Mouse (Mus musculus) G1E (cell line): ENCODE measurements around the gene Pikfyve. TPM values are rescaled to one million over a fixed set of nuclear protein-coding genes. Genes with fewer than 3 reads are reported as not detected.

Experiments used
- ATAC-seq: 2 replicates; pipeline ENCODE4 v1.8.0; 2016; ENCODE audit warnings: mild to moderate bottlenecking; ENCODE audit not compliant: insufficient number of reproducible peaks, poor library complexity, low FRiP score, severe bottlenecking; ENCODE audit errors: extremely low read depth
- DNase-seq: peaks from one replicate; pipeline ENCODE4 v3.0.0; 2012; ENCODE audit warnings: low spot score
- H3K27me3 ChIP-seq: 2 replicates; pipeline ENCODE4 v1.6.1; 2012; ENCODE audit warnings: mild to moderate bottlenecking, low read length, inconsistent platforms; ENCODE audit not compliant: insufficient read depth
- H3K36me3 ChIP-seq: replicated peaks from 2 replicates; pipeline ENCODE3; 2012; ENCODE audit warnings: mild to moderate bottlenecking, inconsistent platforms
- H3K4me1 ChIP-seq: 2 replicates; pipeline ENCODE4 v1.6.1; 2012; ENCODE audit warnings: low read depth, low read length, inconsistent platforms, mixed read lengths; ENCODE audit not compliant: insufficient read depth
- H3K4me3 ChIP-seq: 2 replicates; pipeline ENCODE4 v1.5.1; 2012; ENCODE audit warnings: low read depth, mild to moderate bottlenecking, inconsistent platforms, low read length, moderate library complexity, mixed read lengths
- H3K9me3 ChIP-seq: replicated peaks from 2 replicates; pipeline ENCODE4 v1.6.1; 2012; ENCODE audit warnings: inconsistent platforms
- CTCF ChIP-seq: IDR thresholded peaks from 2 replicates; pipeline ENCODE4 v1.5.1; 2012; ENCODE audit warnings: low read depth, low read length, inconsistent platforms, mixed read lengths
- GATA1 ChIP-seq: IDR thresholded peaks from 2 replicates; pipeline ENCODE4 v1.6.1; 2012; ENCODE audit warnings: borderline replicate concordance, low read length, inconsistent platforms, mixed read lengths
- GATA2 ChIP-seq: IDR thresholded peaks from 2 replicates; pipeline ENCODE4 v1.6.1; 2012; ENCODE audit warnings: low read depth, low read length, inconsistent platforms, borderline replicate concordance
- POLR2AphosphoS5 ChIP-seq: IDR thresholded peaks from 2 replicates; pipeline ENCODE4 v1.6.1; 2012; ENCODE audit warnings: low read depth, low read length, inconsistent platforms; ENCODE audit not compliant: insufficient replicate concordance
- TAL1 ChIP-seq: conservative IDR thresholded peaks from 2 replicates; pipeline ENCODE4 v1.6.1; 2012; ENCODE audit warnings: low read depth, low read length, inconsistent platforms, mixed read lengths
- polyA plus RNA-seq: library from polyadenylated mRNA; stranded (reverse); fragments of >175 nt; gene quantifications from 2 replicates; pipeline ENCODE4 v1.2.3, GENCODE M21; 2012
- total RNA-seq, 2 experiments: library from RNA; stranded (forward) in 1 of 2; stranded (reverse) in 1 of 2; fragments of 200-1000 nt in 1 of 2; fragments of >200 nt in 1 of 2; fragmentation: Nextera tagmentation in 1 of 2; gene quantifications; 2 replicates each; pipeline ENCODE4 v1.2.3; 2014 to 2017

Gene Pikfyve
- total and polyA plus RNA-seq, 3 experiments, result 56.3 to 95.4 (median 81.1) TPM

DNA sequence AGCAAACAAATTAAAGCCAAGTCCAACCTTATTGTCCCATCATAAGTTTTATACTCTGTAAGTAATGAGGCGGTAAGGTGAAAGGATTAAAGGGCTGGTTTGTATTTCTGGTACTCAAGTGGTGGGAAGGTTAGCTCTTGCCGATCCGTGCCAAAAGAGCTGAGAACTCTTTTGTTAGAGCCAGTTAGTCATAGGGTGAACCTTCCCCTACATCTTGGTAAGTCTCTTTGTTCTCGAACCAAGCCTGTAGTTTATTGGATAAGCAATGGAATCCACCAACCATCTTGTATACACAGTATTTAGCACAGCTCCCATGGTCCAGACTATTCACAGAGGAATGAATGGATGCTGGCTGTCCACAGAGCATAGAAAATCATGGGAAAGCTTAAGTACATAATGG, 14.9 kb upstream of the Pikfyve start:
- H3K4me3 ChIP-seq, result no peak overlapping the region
- no peaks in the 10 kb centered on the region for H3K9me3 ChIP-seq
- H3K4me1 ChIP-seq, result peaks cover 36% of the 10 kb centered on the region
- ATAC-seq, result no peak
- DNase-seq, result no peak
- no peaks in the 10 kb centered on the region for H3K27me3 ChIP-seq
- no peak for TF ChIP-seq TAL1
- no peak for TF ChIP-seq GATA2
- no peak for TF ChIP-seq GATA1
- peaks cover 64% of the 10 kb centered on the region for H3K36me3 ChIP-seq

DNA sequence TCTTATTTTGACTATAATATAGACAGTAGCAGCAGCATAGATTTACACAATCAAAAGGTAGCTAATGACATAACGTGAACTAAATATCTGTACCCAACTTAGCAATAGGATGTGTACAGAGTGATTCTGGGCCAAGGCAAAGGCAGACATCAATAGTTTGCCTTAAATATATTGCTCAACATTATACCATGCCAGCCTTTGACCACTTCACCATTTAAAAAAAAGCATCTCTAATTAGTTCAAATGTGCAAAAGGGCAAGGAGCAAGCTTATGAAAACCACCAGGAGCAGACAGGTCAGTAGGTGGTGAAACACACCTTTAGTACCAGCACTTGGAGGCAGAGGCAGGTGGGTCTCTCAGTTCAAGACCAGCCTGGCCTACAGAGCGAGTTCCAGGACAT, 12.8 kb upstream of the Pikfyve start:
- Histone ChIP-seq H3K36me3 (peaks cover 48% of the 10 kb centered on the region), H3K4me1 (peaks cover 52% of the 10 kb centered on the region), H3K9me3 (no peaks in the 10 kb centered on the region), H3K27me3 (no peaks in the 10 kb centered on the region), H3K4me3 (no peak overlapping the region)
- ATAC-seq (no peak), DNase-seq (no peak)
- TF ChIP-seq CTCF, result no peak
- no peak for TF ChIP-seq GATA2
- no peak for TF ChIP-seq POLR2AphosphoS5
- no peak for TF ChIP-seq GATA1
- TF ChIP-seq TAL1, result no peak

DNA sequence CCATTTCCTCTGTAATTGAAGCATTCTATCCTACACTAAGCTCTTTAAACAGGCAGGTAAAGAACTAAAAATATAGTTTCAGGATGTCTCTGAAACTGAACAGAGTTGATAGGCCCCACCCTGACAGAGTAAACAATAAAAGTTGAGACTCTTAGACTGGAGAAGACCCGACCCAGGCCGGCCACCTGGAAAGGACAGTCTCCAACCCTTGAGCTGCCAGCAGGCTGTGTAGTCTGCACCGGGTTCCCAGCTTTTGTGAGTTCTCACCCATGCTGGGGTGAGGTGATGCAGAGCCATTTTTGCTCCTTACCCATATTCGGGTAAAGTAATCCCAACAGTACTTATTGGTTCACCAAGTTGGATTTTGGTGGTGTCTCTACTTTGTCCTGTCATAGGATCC, 10.3 kb upstream of the Pikfyve start:
- Histone ChIP-seq H3K4me1 (peaks cover 44% of the 10 kb centered on the region), H3K4me3 (no peak overlapping the region), H3K27me3 (no peaks in the 10 kb centered on the region), H3K36me3 (peaks cover 34% of the 10 kb centered on the region), H3K9me3 (no peaks in the 10 kb centered on the region)
- ATAC-seq (no peak), DNase-seq (no peak)
- no peak for TF ChIP-seq GATA1
- TF ChIP-seq TAL1, result no peak
- no peak for TF ChIP-seq GATA2

DNA sequence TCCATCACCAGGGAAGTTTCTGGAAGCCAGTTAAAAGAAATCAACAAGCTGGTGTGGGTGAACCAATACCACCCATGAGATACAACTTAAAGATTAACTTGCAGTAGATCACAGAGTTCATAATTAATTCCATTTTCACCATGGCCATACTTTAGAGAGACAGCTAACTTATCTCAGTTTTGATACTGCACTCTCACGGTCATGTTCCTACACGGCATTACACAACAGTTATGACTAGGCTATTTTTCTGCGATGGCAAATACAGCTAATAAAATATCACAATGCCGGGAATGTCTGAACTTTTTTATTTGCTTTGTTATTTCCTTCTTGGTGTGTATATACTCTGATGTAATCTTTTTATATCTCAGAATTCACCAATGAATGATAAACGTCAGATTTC, 9.6 kb upstream of the Pikfyve start:
- Histone ChIP-seq H3K4me1 (peaks cover 47% of the 10 kb centered on the region), H3K36me3 (peaks cover 27% of the 10 kb centered on the region), H3K27me3 (no peaks in the 10 kb centered on the region), H3K9me3 (no peaks in the 10 kb centered on the region), H3K4me3 (no peak overlapping the region; the same call in 1 of the 2 replicates)
- no peak for TF ChIP-seq GATA1
- no peak for TF ChIP-seq POLR2AphosphoS5
- no peak for TF ChIP-seq TAL1
- no peak for TF ChIP-seq CTCF
- no peak for TF ChIP-seq GATA2
- 0 out of 2 replicates have a peak, but pooled peaks have one; percentile 4 for ATAC-seq
- peak; percentile 46 for DNase-seq

DNA sequence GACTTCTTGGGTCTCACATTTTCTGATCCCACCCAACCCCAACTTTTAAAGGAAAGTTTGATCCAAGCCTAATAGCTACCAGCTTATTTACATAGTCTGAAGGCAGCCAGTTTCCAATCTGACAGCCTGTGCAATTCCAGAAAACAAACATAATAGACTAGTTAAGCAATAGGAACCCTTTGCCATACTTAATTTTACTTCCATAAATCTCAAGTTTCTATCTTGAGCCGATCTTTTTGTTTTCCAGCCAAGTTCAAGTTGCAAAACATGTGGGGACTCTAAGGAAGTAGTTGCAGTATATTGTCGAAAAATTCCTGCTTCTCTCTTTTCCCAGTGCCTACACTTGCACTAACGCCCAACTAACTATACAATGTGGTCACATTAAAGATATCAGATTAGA, 9.0 kb upstream of the Pikfyve start:
- H3K4me1 ChIP-seq, result peaks cover 47% of the 10 kb centered on the region
- ATAC-seq (no peak), DNase-seq (no peak)

DNA sequence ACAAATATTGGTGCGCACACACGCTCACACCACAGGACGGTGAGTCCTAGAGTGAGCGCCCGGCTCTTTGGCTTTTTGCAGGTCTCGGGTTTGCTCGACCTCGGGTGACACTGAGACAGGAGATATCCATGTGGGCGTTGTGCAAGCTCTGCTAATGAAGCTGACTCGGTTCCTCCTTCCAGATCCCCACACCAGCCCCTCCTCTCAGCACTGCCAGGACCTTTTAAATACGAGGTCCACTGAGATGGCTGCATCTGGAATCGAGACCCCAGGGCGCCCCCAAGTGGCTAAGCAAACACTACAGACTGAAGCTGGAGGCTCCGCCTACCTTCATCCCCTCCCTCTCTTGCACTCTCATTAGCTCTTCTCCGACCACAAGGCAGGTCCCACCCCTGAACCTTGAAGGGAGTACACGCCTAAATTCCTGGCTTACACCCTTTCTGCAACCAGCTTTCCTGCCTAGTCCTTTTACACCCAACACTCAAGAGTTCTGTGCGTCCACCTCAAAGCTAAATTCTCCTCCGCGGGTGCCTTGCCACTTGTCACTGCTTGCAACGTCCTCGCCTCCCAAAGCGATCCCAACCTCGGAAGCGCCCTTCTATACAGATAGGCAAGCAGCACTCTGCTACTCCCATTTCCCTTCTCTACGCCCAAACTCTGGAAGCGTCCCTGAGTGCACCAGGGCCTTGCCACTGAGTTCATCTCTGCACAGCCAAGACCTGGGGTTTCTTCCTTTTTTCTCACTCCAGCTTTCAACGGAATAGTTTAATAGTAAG, 8.2 kb upstream of the Pikfyve start:
- Histone ChIP-seq H3K27me3 (no peaks in the 10 kb centered on the region), H3K9me3 (no peaks in the 10 kb centered on the region), H3K4me1 (peaks cover 47% of the 10 kb centered on the region), H3K4me3 (peak overlapping the region; percentile 79), H3K36me3 (peaks cover 15% of the 10 kb centered on the region)
- TF ChIP-seq POLR2AphosphoS5, result no peak
- TF ChIP-seq GATA2, result no peak
- TF ChIP-seq TAL1, result no peak
- TF ChIP-seq CTCF, result peak; percentile 68
- TF ChIP-seq GATA1, result no peak
- DNase-seq (peak; percentile 94), ATAC-seq (peak; percentile 81)

More for the DNA sequence above, 9.0 kb upstream of the Pikfyve start:
- no peaks in the 10 kb centered on the region for H3K9me3 ChIP-seq
- H3K36me3 ChIP-seq, result peaks cover 23% of the 10 kb centered on the region
- peak overlapping the region; percentile 79 for H3K4me3 ChIP-seq
- no peaks in the 10 kb centered on the region for H3K27me3 ChIP-seq
- TF ChIP-seq TAL1, result no peak
- TF ChIP-seq POLR2AphosphoS5, result no peak
- no peak for TF ChIP-seq GATA2
- TF ChIP-seq CTCF, result no peak
- no peak for TF ChIP-seq GATA1
